8 mouse cellular contexts compared by ENCODE assay signal in genomic region chr8:121731471-121732333, GRCm38 (mm10). TPM values are rescaled to one million over a fixed set of nuclear protein-coding genes. Genes with fewer than 3 reads are reported as not detected.
DNase-seq lines count a peak whose midpoint lies in the region; ATAC-seq and TF ChIP-seq lines count a peak whose summit lies in the region.
"Had no signal": no experiment of that assay in that cellular context is flagged by ENCODE, and none has a peak within 500 bp of the region (broad histone marks: within the 10 kb centered on the region; RNA-seq: fewer than 3 reads in every experiment).

No protein-coding gene starts in this region.

- H3K4me3 ChIP-seq in cerebellum, adult 2 months (replicated peaks; ENCODE audit: insufficient read depth, low read depth, low read length), result peak overlapping the region; percentile 92
- H3K4me3 ChIP-seq in embryonic facial prominence, embryonic 13.5 days, result peak overlapping the region; percentile 59; the same call in 1 of the 2 replicates
- peak overlapping the region; percentile 50; the same call in 1 of the 2 replicates for H3K4me3 ChIP-seq in intestine, embryonic 16.5 days (ENCODE audit: low read length)
- H3K4me3 ChIP-seq in midbrain, embryonic 12.5 days, result peak overlapping the region; percentile 62
- H3K4me3 ChIP-seq in lung, adult 2 months (replicated peaks; ENCODE audit: extremely low read depth, low read depth, low read length), result no peak overlapping the region

- no peaks in the 10 kb centered on the region for H3K36me3 ChIP-seq in embryonic facial prominence, embryonic 13.5 days
- no peaks in the 10 kb centered on the region for H3K36me3 ChIP-seq in intestine, embryonic 16.5 days (ENCODE audit: control insufficient read depth, insufficient read depth, low read length)
- H3K36me3 ChIP-seq in midbrain, embryonic 12.5 days, result no peaks in the 10 kb centered on the region

- TF ChIP-seq CTCF in cerebellum, adult 2 months (IDR thresholded peaks at IDR 0.05; ENCODE audit: borderline replicate concordance, insufficient read depth, low read depth, low read length), result no peak
- no peak for TF ChIP-seq CTCF in lung, adult 2 months (IDR thresholded peaks at IDR 0.05; ENCODE audit: insufficient read depth, low read length)

- H3K9ac ChIP-seq in embryonic facial prominence, embryonic 13.5 days, result no peak overlapping the region
- no peak overlapping the region for H3K9ac ChIP-seq in intestine, embryonic 16.5 days (ENCODE audit: low read depth, low read length)
- H3K9ac ChIP-seq in midbrain, embryonic 12.5 days (replicated peaks), result peak overlapping the region; percentile 71
- H3K9ac ChIP-seq: liver, embryonic 14.5 days had no signal

- H3K27ac ChIP-seq in cerebellum, adult 2 months (ENCODE audit: insufficient read depth, low read length), result peak overlapping the region; percentile 97
- H3K27ac ChIP-seq in embryonic facial prominence, embryonic 13.5 days, result no peak overlapping the region
- H3K27ac ChIP-seq in intestine, embryonic 16.5 days (ENCODE audit: low read length), result no peak overlapping the region
- peak overlapping the region; percentile 11; the same call in 1 of the 2 replicates for H3K27ac ChIP-seq in midbrain, embryonic 12.5 days (replicated peaks)
- H3K27ac ChIP-seq: liver, embryonic 14.5 days had no signal

- DNase-seq in cerebellum, adult 2 months, result peak; percentile 87 to 93
- no peak for DNase-seq in thymus, postnatal 25 days
- DNase-seq in spleen, postnatal 4 days (ENCODE audit: low spot score in 2 of 2), result no peak
- DNase-seq in lung, adult 2 months, result no peak

- H3K27me3 ChIP-seq in cerebellum, adult 2 months (ENCODE audit: control insufficient read depth, insufficient read depth, low read length), result no peaks in the 10 kb centered on the region
- H3K27me3 ChIP-seq in embryonic facial prominence, embryonic 13.5 days, result peaks cover 81% of the 10 kb centered on the region
- peaks cover 57% of the 10 kb centered on the region for H3K27me3 ChIP-seq in intestine, embryonic 16.5 days (replicated peaks; ENCODE audit: control insufficient read depth, insufficient read depth, low read length)
- peaks cover 71% of the 10 kb centered on the region for H3K27me3 ChIP-seq in midbrain, embryonic 12.5 days

- no peaks in the 10 kb centered on the region; the same call in 1 of the 2 replicates for H3K9me3 ChIP-seq in embryonic facial prominence, embryonic 13.5 days
- H3K9me3 ChIP-seq in intestine, embryonic 16.5 days (ENCODE audit: control insufficient read depth, low read length), result no peaks in the 10 kb centered on the region
- no peaks in the 10 kb centered on the region for H3K9me3 ChIP-seq in midbrain, embryonic 12.5 days

- peak; percentile 23; the same call in 1 of the 2 replicates for TF ChIP-seq POLR2A in cerebellum, adult 2 months (IDR thresholded peaks at IDR 0.05; ENCODE audit: borderline replicate concordance, insufficient read depth, low read length)
- TF ChIP-seq POLR2A in lung, adult 2 months (IDR thresholded peaks at IDR 0.05; ENCODE audit: borderline replicate concordance, extremely low read depth, low read depth, low read length), result no peak

- H3K4me1 ChIP-seq in cerebellum, adult 2 months (ENCODE audit: control insufficient read depth, insufficient read depth, low read length), result peaks cover 27% of the 10 kb centered on the region
- peaks cover 18% of the 10 kb centered on the region for H3K4me1 ChIP-seq in embryonic facial prominence, embryonic 13.5 days
- peaks cover 7% of the 10 kb centered on the region for H3K4me1 ChIP-seq in intestine, embryonic 16.5 days (ENCODE audit: control insufficient read depth, insufficient read depth, low read length)
- peaks cover 18% of the 10 kb centered on the region for H3K4me1 ChIP-seq in midbrain, embryonic 12.5 days
- no peaks in the 10 kb centered on the region for H3K4me1 ChIP-seq in lung, adult 2 months (ENCODE audit: control insufficient read depth, insufficient read depth, low read length)

- 1% methylated on average over 26 of the region's 26 CpGs for WGBS in cerebellum, adult 2 months
- WGBS in embryonic facial prominence, embryonic 13.5 days, result 6% methylated on average over 26 of the region's 26 CpGs
- WGBS in intestine, embryonic 16.5 days, result 5% methylated on average over 26 of the region's 26 CpGs
- WGBS in midbrain, embryonic 12.5 days, result 6% methylated on average over 26 of the region's 26 CpGs
- 10% methylated on average over 26 of the region's 26 CpGs for WGBS in lung, adult 2 months

- peak overlapping the region; percentile 87 for H3K4me2 ChIP-seq in embryonic facial prominence, embryonic 13.5 days
- H3K4me2 ChIP-seq in intestine, embryonic 16.5 days (ENCODE audit: low read depth, low read length), result no peak overlapping the region
- H3K4me2 ChIP-seq in midbrain, embryonic 12.5 days (replicated peaks), result peak overlapping the region; percentile 78

- no peak for ATAC-seq in embryonic facial prominence, embryonic 13.5 days (ENCODE audit: insufficient number of reproducible peaks, insufficient read depth, low FRiP score, low TSS enrichment, low read depth)
- ATAC-seq in intestine, embryonic 16.5 days, result no peak
- no peak for ATAC-seq in midbrain, embryonic 12.5 days (ENCODE audit: low FRiP score, low read depth)

RNA-seq across cellular contexts. Expression of gene Jph3, which starts 2.3 kb away (rescaled TPM):
- 143 and 154 TPM in 2 replicates for polyA plus RNA-seq in cerebellum, adult 2 months (2012; rRNA removed)
- 2.0 and 2.4 TPM in 2 replicates for polyA plus RNA-seq in embryonic facial prominence, embryonic 13.5 days (2015; fragmentation: Nextera tagmentation; extraction: Ambion mirVana)
- polyA plus RNA-seq in intestine, embryonic 16.5 days (2015; fragmentation: Nextera tagmentation; extraction: Ambion mirVana), result 2.8 and 3.3 TPM in 2 replicates
- 35.8 and 39.1 TPM in 2 replicates for polyA plus RNA-seq in midbrain, embryonic 12.5 days (2016; fragmentation: Nextera tagmentation; extraction: Ambion mirVana)
- polyA plus RNA-seq in lung, adult 2 months (2012; rRNA removed), result 0.06 and 0.10 TPM in 2 replicates
- polyA plus RNA-seq: liver, embryonic 14.5 days had no signal

Comparison
In these comparisons a context has a peak if more than half of its experiments do, and no peak if none do; other contexts are left out.
1. DNase-seq: peak in cerebellum, adult 2 months (2 of 2); none in thymus, postnatal 25 days (single experiment), spleen, postnatal 4 days (0 of 2) and lung, adult 2 months (single experiment).
2. H3K27ac ChIP-seq: peak in cerebellum, adult 2 months (single experiment) and midbrain, embryonic 12.5 days (single experiment); none in embryonic facial prominence, embryonic 13.5 days (single experiment) and intestine, embryonic 16.5 days (single experiment).